10 mouse cellular contexts compared by ENCODE assay signal in the genomic region with DNA sequence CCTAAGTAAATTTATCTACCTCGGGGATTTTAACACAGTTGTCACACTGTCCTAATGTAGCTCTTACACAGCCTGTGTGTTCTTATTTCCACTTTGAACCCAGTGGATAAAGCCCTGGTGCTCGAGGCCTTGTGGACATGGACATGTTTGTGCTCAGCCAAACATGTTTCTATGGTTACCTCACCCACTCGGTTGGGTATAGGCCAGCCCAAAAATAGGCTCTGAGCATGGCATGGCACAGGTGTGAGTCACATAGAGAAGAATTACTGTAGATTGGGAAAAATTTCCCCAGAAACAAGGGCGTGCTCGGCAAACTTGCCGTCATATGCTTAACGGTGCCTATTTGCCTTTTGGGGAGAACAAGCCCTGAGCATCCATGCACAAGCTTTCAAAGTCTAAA.
DNase-seq lines count a peak whose midpoint lies in the region; ATAC-seq and TF ChIP-seq lines count a peak whose summit lies in the region.
"Had no signal": no experiment of that assay in that cellular context is flagged by ENCODE, and none has a peak within 500 bp of the region (broad histone marks: within the 10 kb centered on the region; RNA-seq: fewer than 3 reads in every experiment).

No protein-coding gene starts in this region.

- no peak overlapping the region for H3K9ac ChIP-seq in lung, embryonic 15.5 days
- no peak overlapping the region for H3K9ac ChIP-seq in hindbrain, embryonic 12.5 days

- TF ChIP-seq POLR2A in lung, adult 2 months (IDR thresholded peaks at IDR 0.05; ENCODE audit: borderline replicate concordance, extremely low read depth, low read depth, low read length) = no peak
- no peak for TF ChIP-seq POLR2A in embryonic fibroblast, embryonic 13.5 days (IDR thresholded peaks at IDR 0.05; ENCODE audit: low read depth, low read length)

- no peaks in the 10 kb centered on the region for H3K36me3 ChIP-seq in lung, embryonic 15.5 days
- H3K36me3 ChIP-seq in hindbrain, embryonic 12.5 days = no peaks in the 10 kb centered on the region

- H3K4me1 ChIP-seq in lung, embryonic 15.5 days = peaks cover 28% of the 10 kb centered on the region
- peaks cover 22% of the 10 kb centered on the region for H3K4me1 ChIP-seq in lung, adult 2 months (ENCODE audit: control insufficient read depth, insufficient read depth, low read length)
- H3K4me1 ChIP-seq in embryonic fibroblast, embryonic 13.5 days (ENCODE audit: control insufficient read depth, insufficient read depth, low read length) = peaks cover 5% of the 10 kb centered on the region; the same call in 1 of the 2 replicates
- peaks cover 4% of the 10 kb centered on the region for H3K4me1 ChIP-seq in hindbrain, embryonic 12.5 days

- no peak for DNase-seq in gastrocnemius, adult 2 months
- no peak for DNase-seq in gastrocnemius, adult 18-20 months (ENCODE audit: low spot score)
- no peak for DNase-seq in lung, adult 2 months
- DNase-seq in right cerebral cortex, postnatal 25 days = peak; percentile 52
- DNase-seq in adipocyte (ENCODE audit: low spot score) = no peak
- DNase-seq: kidney, adult 18-20 months had no signal

- TF ChIP-seq CTCF in gastrocnemius, adult 2 months (IDR thresholded peaks at IDR 0.05) = no peak
- TF ChIP-seq CTCF in lung, adult 2 months (IDR thresholded peaks at IDR 0.05; ENCODE audit: insufficient read depth, low read length) = no peak
- no peak for TF ChIP-seq CTCF in embryonic fibroblast, embryonic 13.5 days (IDR thresholded peaks at IDR 0.05; ENCODE audit: borderline replicate concordance, insufficient read depth, low read length)

- H3K27ac ChIP-seq in gastrocnemius, adult 2 months = peak overlapping the region; percentile 86
- H3K27ac ChIP-seq in lung, embryonic 15.5 days = 0 out of 2 replicates have a peak overlapping the region, but pooled peaks have one; percentile 27
- peak overlapping the region; percentile 36 for H3K27ac ChIP-seq in embryonic fibroblast, embryonic 13.5 days (ENCODE audit: insufficient read depth, low read length)
- no peak overlapping the region for H3K27ac ChIP-seq in hindbrain, embryonic 12.5 days

- 69% methylated on average over 7 of the region's 7 CpGs for WGBS in lung, embryonic 15.5 days
- 46% methylated on average over 7 of the region's 7 CpGs for WGBS in lung, adult 2 months
- WGBS in hindbrain, embryonic 12.5 days = 85% methylated on average over 7 of the region's 7 CpGs

- H3K27me3 ChIP-seq in lung, embryonic 15.5 days = no peaks in the 10 kb centered on the region
- H3K27me3 ChIP-seq in hindbrain, embryonic 12.5 days = no peaks in the 10 kb centered on the region
- H3K27me3 ChIP-seq: CH12.LX had no signal

- ATAC-seq in lung, embryonic 15.5 days (ENCODE audit: borderline replicate concordance, extremely low read depth, low FRiP score, low TSS enrichment) = no peak
- no peak for ATAC-seq in hindbrain, embryonic 12.5 days (ENCODE audit: low FRiP score)

- H3K9me3 ChIP-seq in lung, embryonic 15.5 days = no peaks in the 10 kb centered on the region
- no peaks in the 10 kb centered on the region for H3K9me3 ChIP-seq in hindbrain, embryonic 12.5 days (replicated peaks)

- peak overlapping the region; percentile 1; the same call in 1 of the 2 replicates for H3K4me3 ChIP-seq in gastrocnemius, adult 2 months
- H3K4me3 ChIP-seq in lung, embryonic 15.5 days = no peak overlapping the region
- H3K4me3 ChIP-seq in lung, adult 2 months (replicated peaks; ENCODE audit: extremely low read depth, low read depth, low read length) = no peak overlapping the region
- no peak overlapping the region for H3K4me3 ChIP-seq in embryonic fibroblast, embryonic 13.5 days (ENCODE audit: insufficient read depth, low read length)
- no peak overlapping the region for H3K4me3 ChIP-seq in hindbrain, embryonic 12.5 days

- intact Hi-C loops in gastrocnemius, adult 2 months (cut with DNase I) = no loop called here

- no peak overlapping the region for H3K4me2 ChIP-seq in lung, embryonic 15.5 days
- H3K4me2 ChIP-seq in hindbrain, embryonic 12.5 days (replicated peaks) = no peak overlapping the region
